Mouse (Mus musculus) CH12.LX (cell line): ENCODE measurements around the gene Ttc16. TPM values are rescaled to one million over a fixed set of nuclear protein-coding genes. Genes with fewer than 3 reads are reported as not detected.

ENCODE experiments used
- DNase-seq: peaks from one replicate; pipeline ENCODE4 v3.0.0-alpha.2; 2013; ENCODE audit errors: extremely low read depth
- H3K27ac ChIP-seq: 2 replicates; pipeline ENCODE4 v1.5.1; 2012; ENCODE audit warnings: low read depth, mild to moderate bottlenecking, control low read depth, moderate library complexity; ENCODE audit not compliant: insufficient read depth
- H3K27me3 ChIP-seq: replicated peaks from 2 replicates; pipeline ENCODE3; 2012; ENCODE audit warnings: inconsistent platforms
- H3K36me3 ChIP-seq, 2 experiments: replicated peaks in 1 of 2; 2 replicates each; pipeline versions ENCODE3 to v1.6.1; 2012; ENCODE audit warnings: inconsistent platforms in 1 of 2, low read length in 1 of 2, mild to moderate bottlenecking in 1 of 2, mixed read lengths in 1 of 2, moderate library complexity in 1 of 2; ENCODE audit not compliant: control insufficient read depth in 1 of 2, insufficient read depth in 1 of 2
- H3K4me1 ChIP-seq, 2 experiments: 2 replicates each; pipeline ENCODE4 v1.6.1; 2012; ENCODE audit warnings: inconsistent platforms in 1 of 2, moderate library complexity in 1 of 2; ENCODE audit not compliant: insufficient read depth in 2 of 2, control insufficient read depth in 1 of 2
- H3K4me2 ChIP-seq: 2 replicates; pipeline ENCODE4 v1.6.1; 2012; ENCODE audit warnings: low read depth, mild to moderate bottlenecking, control low read depth; ENCODE audit not compliant: poor library complexity, insufficient read depth, severe bottlenecking
- H3K4me3 ChIP-seq, 3 experiments: fragments of 150-350 bp in 1 of 3; sonication (generic) in 1 of 3; replicated peaks in 1 of 3; 2 replicates each; pipeline versions ENCODE3 to v1.5.1; 2011 to 2012; ENCODE audit warnings: low read depth in 2 of 3, low read length in 2 of 3, mild to moderate bottlenecking in 2 of 3, moderate library complexity in 2 of 3, control low read depth in 1 of 3, improper control_type of control experiment in 1 of 3, inconsistent platforms in 1 of 3, mixed read lengths in 1 of 3; ENCODE audit not compliant: poor library complexity in 1 of 3
- H3K79me2 ChIP-seq: replicated peaks from 2 replicates; pipeline ENCODE4 v1.6.1; 2012; ENCODE audit warnings: mild to moderate bottlenecking, moderate library complexity; ENCODE audit not compliant: control insufficient read depth, poor library complexity, insufficient read depth, severe bottlenecking; ENCODE audit errors: extremely low read depth
- H3K9ac ChIP-seq: 2 replicates; pipeline ENCODE4 v1.6.1; 2012; ENCODE audit warnings: low read depth, mild to moderate bottlenecking, control low read depth, moderate library complexity; ENCODE audit not compliant: insufficient read depth
- H3K9me3 ChIP-seq: replicated peaks from 2 replicates; pipeline ENCODE3; 2012; ENCODE audit warnings: low read length, inconsistent platforms, mixed read lengths
- BHLHE40 ChIP-seq: IDR thresholded peaks from 2 replicates; pipeline ENCODE4 v1.6.1; 2011; ENCODE audit warnings: mild to moderate bottlenecking, low read depth, low read length, improper control_type of control experiment
- CHD1 ChIP-seq: IDR thresholded peaks from 2 replicates; pipeline ENCODE4 v1.6.1; 2012; ENCODE audit warnings: low read depth, low read length, improper control_type of control experiment, inconsistent platforms
- E2F4 ChIP-seq: IDR thresholded peaks from 2 replicates; pipeline ENCODE4 v1.6.1; 2011; ENCODE audit warnings: low read depth, low read length, improper control_type of control experiment; ENCODE audit not compliant: insufficient replicate concordance
- ELF1 ChIP-seq: IDR thresholded peaks from 2 replicates; pipeline ENCODE4 v1.6.1; 2014; ENCODE audit warnings: low read depth, mild to moderate bottlenecking, inconsistent platforms, low read length, improper control_type of control experiment
- HCFC1 ChIP-seq: IDR thresholded peaks from 2 replicates; pipeline ENCODE4 v1.6.1; 2012; ENCODE audit warnings: low read depth, mild to moderate bottlenecking, inconsistent platforms, low read length, improper control_type of control experiment
- IRF4 ChIP-seq: IDR thresholded peaks from 2 replicates; pipeline ENCODE4 v1.6.1; 2014; ENCODE audit warnings: low read depth, mild to moderate bottlenecking, inconsistent platforms, low read length, improper control_type of control experiment
- JUND ChIP-seq: conservative IDR thresholded peaks from 2 replicates; pipeline ENCODE4 v1.6.1; 2011; ENCODE audit warnings: low read depth, low read length, improper control_type of control experiment
- KAT2A ChIP-seq: IDR thresholded peaks from 2 replicates; pipeline ENCODE4 v1.6.1; 2012; ENCODE audit warnings: low read length, improper control_type of control experiment, inconsistent platforms; ENCODE audit not compliant: insufficient replicate concordance
- MAFK ChIP-seq: IDR thresholded peaks from 2 replicates; pipeline ENCODE4 v1.6.1; 2011; ENCODE audit warnings: low read length, improper control_type of control experiment; ENCODE audit not compliant: insufficient replicate concordance
- MAX ChIP-seq: IDR thresholded peaks from 2 replicates; pipeline ENCODE4 v1.6.1; 2011; ENCODE audit warnings: low read length, improper control_type of control experiment
- MYC ChIP-seq: IDR thresholded peaks from 2 replicates; pipeline ENCODE4 v1.6.1; 2011; ENCODE audit warnings: low read depth, mild to moderate bottlenecking, improper control_type of control experiment, low read length
- NELFE ChIP-seq: IDR thresholded peaks from 2 replicates; pipeline ENCODE4 v1.6.1; 2011; ENCODE audit warnings: low read depth, low read length, improper control_type of control experiment
- NRF1 ChIP-seq: IDR thresholded peaks from 2 replicates; pipeline ENCODE4 v1.6.1; 2014; ENCODE audit warnings: low read depth, mild to moderate bottlenecking, inconsistent platforms, low read length, improper control_type of control experiment, moderate library complexity
- PAX5 ChIP-seq: IDR thresholded peaks from 2 replicates; pipeline ENCODE4 v1.6.1; 2012; ENCODE audit warnings: low read length, inconsistent platforms, mixed read lengths
- POLR2A ChIP-seq: IDR thresholded peaks from 2 replicates; pipeline ENCODE4 v1.6.1; 2011; ENCODE audit warnings: low read depth, mild to moderate bottlenecking, improper control_type of control experiment, low read length
- TBP ChIP-seq: conservative IDR thresholded peaks from 2 replicates; pipeline ENCODE4 v1.6.1; 2011; ENCODE audit warnings: low read depth, low read length, improper control_type of control experiment
- TCF12 ChIP-seq: IDR thresholded peaks from 2 replicates; pipeline ENCODE4 v1.6.1; 2014; ENCODE audit warnings: low read depth, mild to moderate bottlenecking, inconsistent platforms, low read length, improper control_type of control experiment
- dilution Hi-C: fragments of 300-500 bp; cut with MboI; formaldehyde crosslinking; loops from 2 replicates; pipeline ENCODE4 v1.14.3; 2020; ENCODE audit warnings: low sequenced_read_pairs; ENCODE audit not compliant: extremely low pct_unique_long_range_greater_than_20kb, extremely low pct_ligation_motif_present
- in situ Hi-C: fragments of 300-500 bp; cut with MboI; formaldehyde crosslinking; loops from 3 replicates; pipeline ENCODE4 v1.14.3; 2019; ENCODE audit warnings: low sequenced_read_pairs, low pct_ligation_motif_present, low pct_unique_long_range_greater_than_20kb, mixed read lengths
- polyA plus RNA-seq: library from polyadenylated mRNA; unstranded; fragments of >175 nt; gene quantifications from 2 replicates; pipeline ENCODE4 v1.2.1, GENCODE M21; 2012; ENCODE audit warnings: low read depth; ENCODE audit not compliant: insufficient read length
- total RNA-seq, 2 experiments: library from RNA; depleted of rRNA; stranded (reverse); fragments of 300-350 nt in 1 of 2; fragments of >200 nt in 1 of 2; gene quantifications; 2 replicates each; pipeline ENCODE4 v1.2.3; 2012 to 2014

Ttc16 gene
- total and polyA plus RNA-seq, 3 experiments = 0.11 to 0.81 (median 0.24) TPM

- Histone ChIP-seq H3K4me3 (no peak overlapping the region), H3K9me3 (no peaks in the 10 kb centered on the region), H3K27me3 (no peaks in the 10 kb centered on the region), H3K4me1 (peaks cover 0 to 17% of the 10 kb centered on the region in 2 experiments; a peak in 1 of 4 replicates), H3K9ac (no peak overlapping the region), H3K27ac (no peak overlapping the region), H3K36me3 (peaks cover 80 to 97% of the 10 kb centered on the region in 2 experiments), H3K79me2 (no peaks in the 10 kb centered on the region), H3K4me2 (no peak overlapping the region)
- TF ChIP-seq MAX (no peak), KAT2A (no peak), TCF12 (no peak)
- in situ Hi-C loops = no loop called here
- no peak for DNase-seq
- dilution Hi-C loops = no loop called here
Observed at GRCm38 (mm10) chr2:32749082-32749481, 26.4 kb downstream of the Ttc16 start.

GRCm38 (mm10) chr2:32744272-32744982 lies 31.0 kb downstream of the Ttc16 start:
- Histone ChIP-seq H3K9me3 (no peaks in the 10 kb centered on the region), H3K27ac (no peak overlapping the region), H3K4me1 (peaks cover 0 to 3% of the 10 kb centered on the region in 2 experiments; a peak in 1 of 4 replicates), H3K79me2 (no peaks in the 10 kb centered on the region), H3K27me3 (no peaks in the 10 kb centered on the region), H3K9ac (no peak overlapping the region), H3K4me3 (no peak overlapping the region), H3K4me2 (no peak overlapping the region), H3K36me3 (peaks cover 69 to 97% of the 10 kb centered on the region in 2 experiments)
- DNase-seq = no peak
- in situ Hi-C loops (no loop called here), dilution Hi-C loops (no loop called here)
- TF ChIP-seq NELFE (no peak), JUND (no peak), MYC (no peak), BHLHE40 (no peak), MAFK (no peak), HCFC1 (no peak), E2F4 (no peak), ELF1 (no peak), POLR2A (no peak), KAT2A (no peak), IRF4 (no peak), NRF1 (no peak), PAX5 (no peak), CHD1 (no peak), TBP (no peak)
